In the genomic region with DNA sequence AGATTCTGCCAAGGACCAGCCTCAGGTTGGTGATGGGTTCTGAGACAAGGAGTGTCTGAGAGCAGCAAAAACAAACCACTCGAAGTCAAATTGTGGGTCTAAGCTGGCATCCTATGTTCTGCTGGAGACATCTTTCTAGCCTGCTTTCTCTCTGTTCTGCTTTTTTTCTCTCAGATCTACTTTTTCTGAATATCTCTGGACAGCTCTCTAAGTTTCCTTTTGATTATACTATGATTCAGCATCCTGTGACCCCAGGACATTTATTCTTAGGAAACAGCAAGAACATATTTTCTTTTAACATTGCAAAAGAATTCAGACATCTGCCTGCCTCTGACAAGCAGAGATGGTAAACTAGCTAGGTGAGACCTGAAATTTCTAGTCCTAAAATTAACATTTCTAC, we compare ENCODE assay signal across 31 mouse cellular contexts. TPM values are rescaled to one million over a fixed set of nuclear protein-coding genes. Genes with fewer than 3 reads are reported as not detected.
A peak's percentile ranks its signal among the peaks of the same experiment; 100 is the strongest.
DNase-seq lines count a peak whose midpoint lies in the region; ATAC-seq and TF ChIP-seq lines count a peak whose summit lies in the region.
"Had no signal": no experiment of that assay in that cellular context is flagged by ENCODE, and none has a peak within 500 bp of the region (broad histone marks: within the 10 kb centered on the region; RNA-seq: fewer than 3 reads in every experiment).

No protein-coding gene starts in this region.

- H3K9me3 ChIP-seq in liver, embryonic 11.5 days (ENCODE audit: control insufficient read depth, low read length) = no peaks in the 10 kb centered on the region
- H3K9me3 ChIP-seq: embryonic facial prominence, embryonic 10.5 days; embryonic facial prominence, embryonic 12.5 days; forebrain, embryonic 10.5 days; forebrain, embryonic 12.5 days; G1E had no signal

- no peak for TF ChIP-seq CTCF in liver, adult 2 months (IDR thresholded peaks at IDR 0.05; ENCODE audit: low read depth, low read length)

- H3K79me2 ChIP-seq in liver, adult 2 months (ENCODE audit: control insufficient read depth, insufficient read depth, low read length) = no peaks in the 10 kb centered on the region

- no peak overlapping the region for H3K27ac ChIP-seq in liver, adult 2 months (replicated peaks; ENCODE audit: insufficient read depth, low read depth, low read length)
- no peak overlapping the region for H3K27ac ChIP-seq in liver, embryonic 11.5 days (ENCODE audit: low read depth, low read length)
- H3K27ac ChIP-seq: embryonic facial prominence, embryonic 10.5 days; embryonic facial prominence, embryonic 12.5 days; forebrain, embryonic 10.5 days; forebrain, embryonic 12.5 days had no signal

- ATAC-seq in liver, embryonic 11.5 days (replicated peaks; ENCODE audit: low FRiP score) = no peak
- peak; percentile 65 for ATAC-seq in granulocyte monocyte progenitor cell, adult 5-6 weeks (replicated peaks; ENCODE audit: poor library complexity, severe bottlenecking)
- ATAC-seq in megakaryocyte progenitor cell, adult 5-6 weeks (replicated peaks; ENCODE audit: poor library complexity) = 0 out of 2 replicates have a peak, but pooled peaks have one; percentile 29
- ATAC-seq: activated CD4-positive, CD25-positive, alpha-beta regulatory T cell, adult 4 months; forebrain, embryonic 14.5 days; forebrain, embryonic 16.5 days; Patski had no signal

- H3K4me3 ChIP-seq in liver, adult 2 months (ENCODE audit: insufficient read depth, low read depth, low read length) = no peak overlapping the region
- no peak overlapping the region for H3K4me3 ChIP-seq in liver, embryonic 11.5 days (ENCODE audit: low read depth, low read length)
- H3K4me3 ChIP-seq: embryonic facial prominence, embryonic 10.5 days; embryonic facial prominence, embryonic 12.5 days; erythroblast, embryonic 14.5 days; forebrain, embryonic 10.5 days; forebrain, embryonic 12.5 days had no signal

- H3K4me2 ChIP-seq in liver, embryonic 11.5 days = no peak overlapping the region
- H3K4me2 ChIP-seq: embryonic facial prominence, embryonic 12.5 days; forebrain, embryonic 12.5 days had no signal

- peak; percentile 9 for DNase-seq in liver, adult 2 months (ENCODE audit: extremely low read depth, low read depth, low spot score)
- DNase-seq in liver, embryonic 11.5 days (ENCODE audit: low spot score) = no peak
- DNase-seq in A20 (ENCODE audit: low read depth, low spot score) = peak; percentile 33
- no peak for DNase-seq in thymus, postnatal 14 days
- no peak for DNase-seq in embryo, embryonic 11 days
- no peak for DNase-seq in lung, postnatal 25 days (ENCODE audit: low spot score)
- DNase-seq: adrenal gland, adult 8-10 months; adrenal gland, postnatal 14 days; adrenal gland, postnatal 36 days; cerebellum, adult 18-20 months; cerebellum, adult 8-10 months; cerebellum, adult 9-11 months; cerebellum, postnatal 14 days; cerebellum, postnatal 36 days had no signal

- H3K36me3 ChIP-seq in liver, adult 2 months (ENCODE audit: control insufficient read depth, insufficient read depth, low read length) = no peaks in the 10 kb centered on the region
- H3K36me3 ChIP-seq in liver, embryonic 11.5 days (ENCODE audit: control insufficient read depth, insufficient read depth, low read length) = no peaks in the 10 kb centered on the region
- H3K36me3 ChIP-seq: embryonic facial prominence, embryonic 10.5 days; embryonic facial prominence, embryonic 12.5 days; forebrain, embryonic 10.5 days; forebrain, embryonic 12.5 days; G1E had no signal

- H3K4me1 ChIP-seq in liver, adult 2 months (ENCODE audit: control insufficient read depth, insufficient read depth, low read length) = no peaks in the 10 kb centered on the region
- no peaks in the 10 kb centered on the region for H3K4me1 ChIP-seq in liver, embryonic 11.5 days (replicated peaks; ENCODE audit: control insufficient read depth, insufficient read depth, low read length)
- H3K4me1 ChIP-seq: embryonic facial prominence, embryonic 10.5 days; embryonic facial prominence, embryonic 12.5 days; forebrain, embryonic 10.5 days; forebrain, embryonic 12.5 days had no signal

- no peak for TF ChIP-seq POLR2A in liver, adult 2 months (IDR thresholded peaks at IDR 0.05; ENCODE audit: extremely low read depth, insufficient read depth, low read length)

- H3K27me3 ChIP-seq in liver, adult 2 months (ENCODE audit: control insufficient read depth, insufficient read depth, low read length) = no peaks in the 10 kb centered on the region
- no peaks in the 10 kb centered on the region for H3K27me3 ChIP-seq in liver, embryonic 11.5 days (replicated peaks; ENCODE audit: control insufficient read depth, insufficient read depth, low read length)
- H3K27me3 ChIP-seq: embryonic facial prominence, embryonic 12.5 days; forebrain, embryonic 12.5 days; Patski had no signal

- WGBS in liver, adult 2 months = 58% methylated on average over 1 of the region's 1 CpGs
- 82% methylated on average over 1 of the region's 1 CpGs for WGBS in liver, embryonic 11.5 days

- H3K9ac ChIP-seq in liver, adult 2 months (ENCODE audit: low read depth, low read length) = no peak overlapping the region
- no peak overlapping the region for H3K9ac ChIP-seq in liver, embryonic 11.5 days (ENCODE audit: low read depth, low read length)
- H3K9ac ChIP-seq: embryonic facial prominence, embryonic 12.5 days; forebrain, embryonic 12.5 days had no signal

RNA-seq across cellular contexts. Expression of gene Rnase2a, which starts 2.3 kb away (rescaled TPM):
- not detected in 2 replicates for total RNA-seq in liver, adult 2 months (2014; rRNA removed)
- not detected in 2 replicates for polyA plus RNA-seq in liver, adult 2 months (2012; rRNA removed)
- not detected in 2 replicates for polyA plus RNA-seq in liver, embryonic 11.5 days (2014; fragmentation: Nextera tagmentation; extraction: Ambion mirVana)
- total RNA-seq in granulocyte monocyte progenitor cell, adult 5-6 weeks (2014; fragmentation: Nextera tagmentation) = not detected in 2 replicates
- total RNA-seq in granulocyte monocyte progenitor cell, adult 5-6 weeks (2017) = not detected in 2 replicates
- total RNA-seq in megakaryocyte progenitor cell, adult 5-6 weeks (2015) = not detected in 2 replicates
- not detected in 2 replicates for total RNA-seq in megakaryocyte progenitor cell, adult 5-6 weeks (2017)
- total RNA-seq: common myeloid progenitor, adult 5-6 weeks; G1E had no signal
- polyA plus RNA-seq: activated CD4-positive, CD25-positive, alpha-beta regulatory T cell, adult 4 months; C2C12; embryonic facial prominence, embryonic 10.5 days; embryonic facial prominence, embryonic 12.5 days; embryonic facial prominence, embryonic 14.5 days; erythroblast, embryonic 14.5 days; forebrain, embryonic 10.5 days; forebrain, embryonic 12.5 days; forebrain, embryonic 14.5 days; forebrain, embryonic 16.5 days; frontal cortex, adult 2 months; G1E; Patski had no signal

RNA-seq across cellular contexts. Expression of gene Ear14, which starts 50.4 kb away (rescaled TPM):
- total RNA-seq in liver, adult 2 months (2014; rRNA removed) = not detected in 2 replicates
- polyA plus RNA-seq in liver, adult 2 months (2012; rRNA removed) = not detected in 2 replicates
- polyA plus RNA-seq in liver, embryonic 11.5 days (2014; fragmentation: Nextera tagmentation; extraction: Ambion mirVana) = not detected in 2 replicates
- total RNA-seq in granulocyte monocyte progenitor cell, adult 5-6 weeks (2014; fragmentation: Nextera tagmentation) = not detected in 2 replicates
- not detected in 2 replicates for total RNA-seq in granulocyte monocyte progenitor cell, adult 5-6 weeks (2017)
- total RNA-seq in megakaryocyte progenitor cell, adult 5-6 weeks (2015) = not detected in 2 replicates
- not detected in 2 replicates for total RNA-seq in megakaryocyte progenitor cell, adult 5-6 weeks (2017)
- total RNA-seq: adrenal gland, adult 18-20 months; adrenal gland, adult 8-10 months; adrenal gland, postnatal 14 days; adrenal gland, postnatal 36 days; common myeloid progenitor, adult 5-6 weeks had no signal
- polyA plus RNA-seq: activated CD4-positive, CD25-positive, alpha-beta regulatory T cell, adult 4 months; C2C12; embryonic facial prominence, embryonic 10.5 days; embryonic facial prominence, embryonic 12.5 days; embryonic facial prominence, embryonic 14.5 days; erythroblast, embryonic 14.5 days; forebrain, embryonic 10.5 days; forebrain, embryonic 12.5 days; forebrain, embryonic 14.5 days; forebrain, embryonic 16.5 days; frontal cortex, adult 2 months; G1E; Patski had no signal

RNA-seq across cellular contexts. Expression of gene Ang2, which starts 54.6 kb away (rescaled TPM):
- not detected in 2 replicates for total RNA-seq in liver, adult 2 months (2014; rRNA removed)
- polyA plus RNA-seq in liver, adult 2 months (2012; rRNA removed) = not detected in 2 replicates
- not detected in 2 replicates for polyA plus RNA-seq in liver, embryonic 11.5 days (2014; fragmentation: Nextera tagmentation; extraction: Ambion mirVana)
- total RNA-seq in granulocyte monocyte progenitor cell, adult 5-6 weeks (2014; fragmentation: Nextera tagmentation) = not detected in 2 replicates
- total RNA-seq in granulocyte monocyte progenitor cell, adult 5-6 weeks (2017) = not detected in 2 replicates
- not detected in 2 replicates for total RNA-seq in megakaryocyte progenitor cell, adult 5-6 weeks (2015)
- not detected in 2 replicates for total RNA-seq in megakaryocyte progenitor cell, adult 5-6 weeks (2017)
- total RNA-seq: adrenal gland, adult 18-20 months; adrenal gland, adult 8-10 months; adrenal gland, postnatal 14 days; adrenal gland, postnatal 36 days; common myeloid progenitor, adult 5-6 weeks; G1E had no signal
- polyA plus RNA-seq: activated CD4-positive, CD25-positive, alpha-beta regulatory T cell, adult 4 months; embryonic facial prominence, embryonic 10.5 days; embryonic facial prominence, embryonic 12.5 days; embryonic facial prominence, embryonic 14.5 days; erythroblast, embryonic 14.5 days; forebrain, embryonic 10.5 days; forebrain, embryonic 12.5 days; forebrain, embryonic 14.5 days; forebrain, embryonic 16.5 days; frontal cortex, adult 2 months; G1E; Patski had no signal

Comparison
In these comparisons a context has a peak if more than half of its experiments do, and no peak if none do; other contexts are left out.
1. DNase-seq: peak in liver, adult 2 months (single experiment) and A20 (single experiment); none in liver, embryonic 11.5 days (single experiment), thymus, postnatal 14 days (single experiment), embryo, embryonic 11 days (single experiment) and lung, postnatal 25 days (single experiment).